Mouse (Mus musculus) brain, embryonic 14.5 days (tissue): ENCODE results near the gene Isoc2b.

Experiments used
- CTCF ChIP-seq: fragments of 200-500 bp; IDR thresholded peaks from 2 replicates; pipeline ENCODE4 v1.5.1; 2012; ENCODE audit warnings: inconsistent platforms, mild to moderate bottlenecking, moderate library complexity, borderline replicate concordance; ENCODE audit not compliant: insufficient read depth, insufficient read length; ENCODE audit errors: extremely low read depth
- POLR2A ChIP-seq: fragments of 200-500 bp; IDR thresholded peaks from 2 replicates; pipeline ENCODE4 v1.6.1; 2012; ENCODE audit warnings: mild to moderate bottlenecking, inconsistent platforms, borderline replicate concordance; ENCODE audit not compliant: poor library complexity, insufficient read depth, insufficient read length, severe bottlenecking; ENCODE audit errors: extremely low read depth

- TF ChIP-seq CTCF (no peak), POLR2A (no peak)
These were observed 36.5 kb upstream of the Isoc2b start, which contains the start of gene Gm36210 for GRCm38 (mm10) chr7:4906466-4906950.
